Mouse (Mus musculus): ENCODE measurements around the gene Olfr1238.

Olfr1238 gene

DNA sequence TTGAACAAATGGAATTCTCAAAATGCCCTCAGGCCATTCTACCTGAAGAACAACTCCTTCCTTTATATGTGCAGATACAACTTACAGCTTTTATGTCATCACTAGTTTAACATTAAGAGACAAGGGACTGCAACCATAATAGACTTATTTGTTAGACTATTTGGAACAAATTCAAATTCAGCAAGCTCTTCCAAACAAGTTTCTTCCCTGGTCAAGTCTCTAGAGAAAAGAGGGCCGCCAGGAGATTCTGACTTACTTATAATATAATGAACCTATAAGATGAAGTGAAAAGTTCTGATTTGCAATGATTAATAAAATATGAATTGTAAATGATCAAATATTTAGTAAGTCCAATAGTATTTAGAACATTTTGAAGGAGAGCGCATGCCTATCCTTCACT is at the start of gene Olfr1238:
Olfr1238 (minus strand) TSS at position 101 of the 400 bp plus-strand sequence.
- DNase-seq (ENCODE audit: low spot score in 2 of 2) = no peak

DNA sequence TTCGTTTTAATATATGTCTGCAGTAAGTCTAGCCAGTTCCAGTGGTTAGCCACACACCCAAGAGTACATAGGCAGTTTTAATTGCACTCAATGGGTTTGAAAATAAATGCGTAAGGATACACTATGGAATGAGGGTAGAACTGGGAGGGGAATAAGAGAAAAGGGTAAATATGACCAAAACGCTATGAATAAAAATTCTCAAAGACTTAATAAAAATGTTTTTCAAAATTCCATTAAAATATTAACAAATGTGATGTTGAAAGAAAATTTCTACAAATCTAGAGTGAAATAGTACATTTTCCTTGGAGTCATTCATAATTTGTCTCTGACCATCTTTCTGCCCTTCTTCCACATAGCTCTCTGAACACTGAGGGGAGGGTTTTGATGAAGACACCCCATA is 33.4 kb upstream of the Olfr1238 start, which contains the start of gene Olfr1240:
Olfr1240 (minus strand) TSS at position 101 of the 400 bp plus-strand sequence.
- DNase-seq (ENCODE audit: low spot score in 2 of 2) = no peak

DNA sequence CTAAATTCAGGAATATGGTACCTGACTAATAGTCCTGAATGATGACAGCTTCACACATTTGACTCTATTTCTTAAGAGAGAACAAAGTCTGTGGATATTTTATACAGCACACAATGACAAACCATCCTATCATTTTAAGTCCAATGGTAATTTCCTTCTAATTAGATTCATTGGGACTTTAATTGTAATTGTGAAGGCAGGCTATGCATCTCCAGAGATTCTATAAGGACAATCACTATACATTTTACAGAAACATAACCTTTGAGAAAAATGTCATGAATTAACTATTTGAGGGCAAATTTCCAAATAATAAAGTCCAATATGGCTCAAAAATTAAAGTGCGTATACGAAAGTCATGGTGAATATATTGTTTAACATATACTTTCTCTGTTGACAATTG is 10.8 kb upstream of the Olfr1238 start, which contains the start of gene Olfr1239:
Olfr1239 (minus strand) TSS at position 101 of the 400 bp plus-strand sequence.
- no peak for DNase-seq (ENCODE audit: low spot score in 2 of 2)

DNA sequence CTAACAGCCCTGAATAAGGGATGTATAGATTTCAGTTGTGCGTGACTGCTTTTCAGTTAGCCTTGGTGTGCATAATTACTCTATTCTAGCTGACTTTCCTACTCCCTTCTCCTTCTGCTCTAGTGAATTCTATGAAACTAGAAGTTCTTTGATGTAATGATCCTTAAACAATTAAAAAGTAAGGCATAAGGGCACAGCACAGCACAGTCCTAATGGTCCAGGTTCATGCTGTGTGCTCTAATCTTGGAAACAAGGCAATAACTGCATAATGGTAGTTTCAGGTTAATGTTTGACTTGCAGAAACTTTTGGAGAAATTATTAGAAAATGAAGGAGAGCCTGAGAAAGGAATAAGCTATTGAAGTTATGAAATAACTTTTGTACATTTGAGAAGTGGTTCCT is 5.1 kb upstream of the Olfr1238 start:
- DNase-seq (ENCODE audit: low spot score in 2 of 2) = no peak

DNA sequence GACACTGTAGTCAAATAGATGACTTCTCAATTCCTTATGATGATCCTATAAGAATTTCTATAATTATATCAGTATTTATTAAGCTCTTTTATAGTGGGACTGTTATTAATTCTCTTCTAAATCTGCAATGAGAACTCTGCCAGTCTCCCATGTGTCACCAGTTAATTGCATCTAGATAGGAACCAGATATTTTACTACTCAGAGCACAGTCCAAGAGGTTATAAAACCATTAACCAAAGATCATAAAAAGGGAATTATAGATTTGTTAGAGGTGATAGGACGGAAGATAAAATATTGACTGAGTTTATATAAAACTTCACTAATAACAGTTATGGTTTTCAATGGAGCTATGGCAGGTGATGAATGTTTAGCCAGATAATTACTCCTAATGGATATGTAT is 8.6 kb downstream of the Olfr1238 start:
- no peak for DNase-seq (ENCODE audit: low spot score in 2 of 2)

DNA sequence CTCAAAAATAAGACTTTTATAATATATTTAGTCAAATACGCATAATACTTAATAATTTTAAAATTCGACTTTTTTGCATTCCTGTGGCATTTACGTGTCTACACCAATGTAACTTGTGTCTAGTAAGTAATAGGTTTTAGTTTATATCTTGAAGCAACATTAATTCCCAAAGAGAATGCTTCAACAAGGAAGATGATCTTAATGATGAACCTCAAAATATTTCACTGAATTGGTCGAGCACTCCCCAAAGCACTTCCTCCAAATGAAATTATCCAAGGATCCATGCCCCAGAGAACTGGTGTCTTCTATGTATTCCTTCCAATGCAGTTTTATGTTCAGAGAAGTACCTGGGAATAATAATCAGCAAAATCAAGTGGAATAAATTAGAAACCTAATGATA is 44.7 kb downstream of the Olfr1238 start, which contains the start of gene Olfr1234:
Olfr1234 (minus strand) TSS at position 101 of the 400 bp plus-strand sequence.
- DNase-seq (ENCODE audit: low spot score in 2 of 2) = no peak
